Mouse (Mus musculus): ENCODE results near the gene Foxc1.

- TF ChIP-seq RCOR1 (IDR thresholded peaks at IDR 0.05; ENCODE audit: low read depth, low read length) (no peak), CTCF (IDR thresholded peaks at IDR 0.05 in 2 of 3, conservative IDR thresholded peaks at IDR 0.05 in 1 of 3; ENCODE audit: control insufficient read depth in 1 of 3, insufficient read depth in 1 of 3, low read depth in 2 of 3, low read length in 3 of 3, poor library complexity in 1 of 3, severe bottlenecking in 1 of 3) (no peak), POLR2A (IDR thresholded peaks at IDR 0.05; ENCODE audit: control insufficient read depth in 1 of 2, insufficient read depth in 1 of 2, low read depth in 1 of 2, low read length in 2 of 2, poor library complexity in 1 of 2) (no peak)
Observed at GRCm38 (mm10) chr13:31801703-31802305, 4.6 kb upstream of the Foxc1 start.
